Mouse (Mus musculus) embryonic facial prominence, embryonic 13.5 days (tissue): ENCODE measurements at regions not wholly inside any gene's neighbourhood (a gene's known extent, or its start where the extent isn't known, plus 50 kb on each side); places are given as distances from the start of the nearest gene placed in this dataset.

Experiments used
- ATAC-seq: fragments of 200-750 bp; cut with Nextera tagmentation; 2 replicates; pipeline ENCODE4 v1.8.0; 2017; ENCODE audit warnings: low read depth; ENCODE audit not compliant: insufficient number of reproducible peaks, insufficient read depth, low FRiP score, low TSS enrichment
- H3K27ac ChIP-seq: fragments of 300-500 bp; sonication (generic); 2 replicates; pipeline ENCODE4 v1.5.1; 2015; ENCODE audit warnings: moderate library complexity, mild to moderate bottlenecking, inconsistent platforms
- H3K27me3 ChIP-seq: fragments of 300-500 bp; sonication (generic); 2 replicates; pipeline ENCODE4 v1.6.1; 2015; ENCODE audit warnings: mild to moderate bottlenecking, inconsistent platforms
- H3K36me3 ChIP-seq: fragments of 300-500 bp; sonication (generic); 2 replicates; pipeline ENCODE4 v1.6.1; 2015; ENCODE audit warnings: mild to moderate bottlenecking, inconsistent platforms
- H3K4me1 ChIP-seq: fragments of 300-500 bp; sonication (generic); 2 replicates; pipeline ENCODE4 v1.6.1; 2015; ENCODE audit warnings: inconsistent platforms
- H3K4me2 ChIP-seq: fragments of 300-500 bp; sonication (generic); 2 replicates; pipeline ENCODE4 v1.6.1; 2015; ENCODE audit warnings: moderate library complexity, mild to moderate bottlenecking, inconsistent platforms
- H3K4me3 ChIP-seq: fragments of 300-500 bp; sonication (generic); 2 replicates; pipeline ENCODE4 v1.5.1; 2015; ENCODE audit warnings: mild to moderate bottlenecking, inconsistent platforms
- H3K9ac ChIP-seq: fragments of 300-500 bp; sonication (generic); 2 replicates; pipeline ENCODE4 v1.6.1; 2015; ENCODE audit warnings: mild to moderate bottlenecking, inconsistent platforms
- H3K9me3 ChIP-seq: fragments of 300-500 bp; sonication (generic); 2 replicates; pipeline ENCODE4 v1.6.1; 2016; ENCODE audit warnings: inconsistent platforms
- WGBS: fragments of 180-500 bp; shearing (Covaris S2); methylation state at CpG from one replicate; pipeline ENCODE4 v1.1.7; 2015; ENCODE audit warnings: mixed read lengths; 5-methylcytosine and 5-hydroxymethylcytosine counted together

DNA sequence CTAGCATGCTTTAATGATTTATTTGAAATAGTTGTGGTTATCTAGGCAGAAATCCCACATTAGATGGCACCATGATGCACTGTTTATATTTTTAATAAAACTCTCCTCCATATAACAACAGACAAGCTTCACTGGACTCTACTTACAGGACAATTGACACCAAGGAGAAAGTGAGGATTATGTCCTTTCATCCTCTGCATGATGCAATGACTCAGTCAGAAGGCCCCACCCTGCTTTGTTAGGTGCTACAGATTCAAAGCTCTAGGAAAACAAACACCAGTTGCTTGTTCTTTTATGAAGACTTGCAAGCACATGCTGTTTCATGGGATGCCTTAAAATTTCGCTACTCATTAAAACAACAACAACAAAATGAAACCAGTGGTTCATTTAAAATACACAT is 950.3 kb downstream of the Efnb2 start:
- Histone ChIP-seq H3K4me3 (no peak overlapping the region), H3K9ac (no peak overlapping the region), H3K27ac (no peak overlapping the region), H3K9me3 (no peaks in the 10 kb centered on the region), H3K4me1 (no peaks in the 10 kb centered on the region), H3K27me3 (no peaks in the 10 kb centered on the region), H3K36me3 (no peaks in the 10 kb centered on the region), H3K4me2 (no peak overlapping the region)
- ATAC-seq: no peak
- WGBS: 60% methylated on average over 1 of the region's 1 CpGs

DNA sequence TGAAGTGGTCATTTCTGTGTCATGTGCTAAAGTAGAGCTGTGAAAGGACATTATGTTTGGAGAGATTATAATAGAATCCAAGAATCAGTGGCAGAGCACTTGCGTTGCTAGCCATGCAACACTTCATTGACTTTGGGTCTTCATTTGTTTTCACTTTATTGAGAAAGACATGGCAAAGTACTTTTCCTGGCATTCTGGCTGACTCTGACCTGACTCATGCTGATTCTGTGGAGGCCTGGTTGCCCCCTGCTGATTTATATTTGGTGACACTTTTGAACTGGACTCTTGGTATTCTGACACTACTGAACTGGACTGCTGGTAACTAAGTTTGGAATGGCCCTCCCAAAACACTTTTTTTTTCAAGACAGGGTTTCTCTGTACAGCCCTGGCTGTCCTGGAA is 951.6 kb downstream of the Efnb2 start:
- Histone ChIP-seq H3K9ac (no peak overlapping the region), H3K4me3 (no peak overlapping the region), H3K9me3 (no peaks in the 10 kb centered on the region), H3K27ac (no peak overlapping the region), H3K4me2 (no peak overlapping the region), H3K27me3 (no peaks in the 10 kb centered on the region), H3K4me1 (no peaks in the 10 kb centered on the region), H3K36me3 (no peaks in the 10 kb centered on the region)
- 92% methylated on average over 1 of the region's 1 CpGs for WGBS
- no peak for ATAC-seq

- no peak for ATAC-seq
- Histone ChIP-seq H3K27ac (no peak overlapping the region), H3K4me1 (no peaks in the 10 kb centered on the region), H3K9ac (no peak overlapping the region), H3K36me3 (no peaks in the 10 kb centered on the region), H3K4me3 (no peak overlapping the region), H3K4me2 (no peak overlapping the region), H3K9me3 (no peaks in the 10 kb centered on the region), H3K27me3 (no peaks in the 10 kb centered on the region)
- WGBS: 91% methylated on average over 2 of the region's 2 CpGs
Observed at GRCm38 (mm10) chr8:7691355-7691996, 969.6 kb downstream of the Efnb2 start.

DNA sequence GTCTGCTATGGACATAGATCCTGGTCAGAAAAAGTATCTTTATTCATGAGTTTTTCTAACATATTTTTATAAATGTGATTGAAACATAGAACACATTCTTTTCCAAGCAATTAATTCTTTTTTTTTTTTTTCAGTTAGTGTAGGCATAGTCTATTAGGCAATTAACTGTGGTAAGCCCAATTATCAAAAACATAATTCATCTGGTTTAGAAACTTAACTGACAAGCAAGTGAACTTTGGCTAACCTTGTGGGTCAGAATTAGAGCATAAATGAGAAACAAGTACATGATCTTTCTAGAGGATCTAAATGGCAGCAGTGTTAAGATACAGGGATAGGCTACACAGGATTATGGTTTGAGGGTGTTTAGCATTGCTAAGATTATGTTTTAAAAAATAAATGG is 1007.2 kb downstream of the Efnb2 start:
- no peaks in the 10 kb centered on the region for H3K9me3 ChIP-seq
- H3K4me1 ChIP-seq: no peaks in the 10 kb centered on the region
- ATAC-seq: no peak
- H3K36me3 ChIP-seq: no peaks in the 10 kb centered on the region
- no peak overlapping the region for H3K4me2 ChIP-seq
- no peak overlapping the region for H3K4me3 ChIP-seq
- H3K27me3 ChIP-seq: no peaks in the 10 kb centered on the region
- no peak overlapping the region for H3K9ac ChIP-seq
- H3K27ac ChIP-seq: no peak overlapping the region
